Mouse (Mus musculus): ENCODE measurements around the gene Lhfpl2. TPM values are rescaled to one million over a fixed set of nuclear protein-coding genes. Genes with fewer than 3 reads are reported as not detected.

Lhfpl2 gene
- polyA plus RNA-seq, 1 experiment from 2014 or later: 44.2 TPM

DNA sequence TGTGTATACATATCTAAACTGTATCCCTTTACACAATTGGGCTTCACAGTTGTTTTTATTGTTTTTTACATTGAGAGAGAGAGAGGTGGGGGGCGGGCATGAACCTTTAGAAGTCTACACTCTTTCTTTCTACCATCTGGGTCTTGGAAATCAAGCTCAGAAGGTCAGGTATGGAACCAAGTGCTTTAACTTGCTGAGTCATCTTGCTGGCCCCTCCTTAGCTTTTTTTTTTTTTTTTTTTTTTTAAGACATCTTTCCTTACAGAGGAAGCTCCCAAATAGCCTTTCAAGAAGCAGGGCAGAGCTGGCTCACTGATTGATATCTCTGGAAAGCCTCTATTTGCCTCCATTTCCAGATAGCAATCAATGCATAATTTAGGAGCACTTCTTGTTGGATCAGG lies 10.7 kb downstream of the Lhfpl2 start:
- peaks cover 69% of the 10 kb centered on the region for H3K4me1 ChIP-seq (replicated peaks)
- ATAC-seq (ENCODE audit: insufficient number of reproducible peaks, insufficient read depth, low FRiP score, low TSS enrichment, low read depth): no peak
- H3K27ac ChIP-seq: no peak overlapping the region
- H3K9ac ChIP-seq (replicated peaks): no peak overlapping the region
- no peak overlapping the region for H3K4me3 ChIP-seq (replicated peaks)
- no peak overlapping the region for H3K4me2 ChIP-seq
- peaks cover 9% of the 10 kb centered on the region for H3K36me3 ChIP-seq
- H3K27me3 ChIP-seq: peaks cover 5% of the 10 kb centered on the region; the same call in 1 of the 2 replicates
- peaks cover 3% of the 10 kb centered on the region; the same call in 1 of the 2 replicates for H3K9me3 ChIP-seq
- 91% methylated on average over 1 of the region's 1 CpGs for WGBS

DNA sequence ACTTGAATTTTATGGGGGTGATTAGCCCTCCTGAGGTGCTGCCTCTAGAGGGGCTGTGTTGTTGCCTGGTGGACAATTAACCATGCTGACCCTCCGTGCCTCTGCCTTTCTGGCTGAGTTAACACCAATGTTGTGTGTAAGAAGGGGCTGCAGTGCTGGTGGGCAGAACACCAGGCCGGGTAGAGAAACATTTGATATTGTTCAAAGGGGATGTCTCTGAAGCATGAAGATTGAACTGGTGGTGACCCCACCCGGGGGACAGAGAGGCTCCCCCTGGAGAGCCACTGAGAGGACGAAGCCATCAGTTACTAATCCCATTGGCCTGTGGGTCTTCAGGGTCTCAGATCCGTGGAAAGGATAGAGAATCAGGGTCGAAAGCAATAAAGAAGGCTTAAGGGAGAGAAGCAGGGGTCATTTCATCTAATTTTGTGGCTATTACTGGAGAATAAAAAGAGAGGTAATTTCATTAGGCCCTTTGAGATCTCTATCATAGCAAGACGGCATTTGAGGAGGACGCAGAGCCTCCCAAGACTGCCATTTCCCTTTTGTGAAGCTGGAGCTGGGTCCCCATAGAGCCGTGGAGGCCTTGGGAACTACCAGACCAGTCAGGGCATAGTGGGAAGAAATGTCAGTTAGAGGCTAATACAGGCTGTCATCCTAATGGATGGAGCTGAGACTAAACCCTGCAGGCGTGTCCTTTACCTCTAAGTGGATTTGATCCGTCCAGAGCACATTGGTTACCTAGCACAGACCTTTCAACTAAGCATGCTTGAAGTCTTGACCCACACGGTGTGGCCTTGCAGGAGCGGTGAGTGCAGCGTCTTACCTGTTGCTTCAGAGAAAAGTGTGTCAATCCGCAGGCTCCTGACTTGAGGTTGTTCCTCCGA lies 12.1 kb downstream of the Lhfpl2 start:
- Histone ChIP-seq H3K4me3 (replicated peaks) (no peak overlapping the region), H3K36me3 (peaks cover 9% of the 10 kb centered on the region), H3K27ac (no peak overlapping the region), H3K4me2 (no peak overlapping the region), H3K9ac (replicated peaks) (no peak overlapping the region), H3K27me3 (peaks cover 5% of the 10 kb centered on the region; the same call in 1 of the 2 replicates), H3K4me1 (replicated peaks) (peaks cover 69% of the 10 kb centered on the region), H3K9me3 (peaks cover 3% of the 10 kb centered on the region; the same call in 1 of the 2 replicates)
- 51% methylated on average over 16 of the region's 16 CpGs for WGBS
- no peak for ATAC-seq (ENCODE audit: insufficient number of reproducible peaks, insufficient read depth, low FRiP score, low TSS enrichment, low read depth)

DNA sequence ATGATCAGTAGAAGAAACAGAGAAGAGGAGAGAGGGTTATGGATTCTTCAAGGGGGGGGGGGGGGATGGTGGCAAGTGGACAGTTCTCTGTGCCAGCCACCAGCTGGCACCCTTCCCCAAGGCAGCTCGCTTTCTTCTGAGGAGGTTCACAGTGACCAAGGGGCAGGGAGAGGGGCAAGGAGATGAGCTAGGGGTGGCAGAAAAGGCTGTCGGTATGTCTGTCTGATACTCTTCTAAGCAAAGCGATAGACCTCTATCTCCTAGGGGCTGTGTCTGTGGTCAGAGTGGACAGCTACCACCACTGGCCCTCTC lies 12.7 kb downstream of the Lhfpl2 start:
- H3K27ac ChIP-seq: no peak overlapping the region
- H3K4me3 ChIP-seq (replicated peaks): no peak overlapping the region
- peaks cover 68% of the 10 kb centered on the region for H3K4me1 ChIP-seq (replicated peaks)
- peaks cover 9% of the 10 kb centered on the region for H3K36me3 ChIP-seq
- H3K4me2 ChIP-seq: no peak overlapping the region
- 89% methylated on average over 3 of the region's 3 CpGs for WGBS
- H3K27me3 ChIP-seq: peaks cover 5% of the 10 kb centered on the region; the same call in 1 of the 2 replicates
- no peak overlapping the region for H3K9ac ChIP-seq (replicated peaks)
- no peak for ATAC-seq (ENCODE audit: insufficient number of reproducible peaks, insufficient read depth, low FRiP score, low TSS enrichment, low read depth)
- peaks cover 3% of the 10 kb centered on the region; the same call in 1 of the 2 replicates for H3K9me3 ChIP-seq

DNA sequence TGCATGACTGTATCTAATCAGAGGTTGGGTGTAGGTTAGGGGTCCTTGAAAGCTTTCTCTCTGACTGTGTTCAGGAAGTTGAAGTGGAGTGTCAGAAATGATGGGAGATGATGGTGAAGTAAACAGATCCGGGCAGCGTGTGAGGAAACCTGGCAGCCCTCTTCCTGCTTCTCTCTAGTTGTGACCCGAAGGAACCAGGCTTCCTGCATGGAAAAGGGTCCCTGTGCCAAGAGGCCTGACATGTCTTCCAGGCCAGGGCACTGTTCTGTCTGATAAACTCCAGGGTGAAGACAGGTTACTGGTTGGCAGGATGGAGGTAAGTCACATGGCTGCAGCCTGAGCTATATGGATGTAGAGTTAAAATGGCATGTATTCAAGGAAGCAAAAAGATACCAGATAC lies 13.3 kb downstream of the Lhfpl2 start:
- H3K27ac ChIP-seq: no peak overlapping the region
- H3K4me3 ChIP-seq (replicated peaks): no peak overlapping the region
- peaks cover 3% of the 10 kb centered on the region; the same call in 1 of the 2 replicates for H3K9me3 ChIP-seq
- no peak overlapping the region for H3K4me2 ChIP-seq
- 95% methylated on average over 3 of the region's 3 CpGs for WGBS
- no peak for ATAC-seq (ENCODE audit: insufficient number of reproducible peaks, insufficient read depth, low FRiP score, low TSS enrichment, low read depth)
- H3K36me3 ChIP-seq: peaks cover 10% of the 10 kb centered on the region
- H3K9ac ChIP-seq (replicated peaks): no peak overlapping the region
- H3K4me1 ChIP-seq (replicated peaks): peaks cover 68% of the 10 kb centered on the region
- peaks cover 8% of the 10 kb centered on the region for H3K27me3 ChIP-seq

DNA sequence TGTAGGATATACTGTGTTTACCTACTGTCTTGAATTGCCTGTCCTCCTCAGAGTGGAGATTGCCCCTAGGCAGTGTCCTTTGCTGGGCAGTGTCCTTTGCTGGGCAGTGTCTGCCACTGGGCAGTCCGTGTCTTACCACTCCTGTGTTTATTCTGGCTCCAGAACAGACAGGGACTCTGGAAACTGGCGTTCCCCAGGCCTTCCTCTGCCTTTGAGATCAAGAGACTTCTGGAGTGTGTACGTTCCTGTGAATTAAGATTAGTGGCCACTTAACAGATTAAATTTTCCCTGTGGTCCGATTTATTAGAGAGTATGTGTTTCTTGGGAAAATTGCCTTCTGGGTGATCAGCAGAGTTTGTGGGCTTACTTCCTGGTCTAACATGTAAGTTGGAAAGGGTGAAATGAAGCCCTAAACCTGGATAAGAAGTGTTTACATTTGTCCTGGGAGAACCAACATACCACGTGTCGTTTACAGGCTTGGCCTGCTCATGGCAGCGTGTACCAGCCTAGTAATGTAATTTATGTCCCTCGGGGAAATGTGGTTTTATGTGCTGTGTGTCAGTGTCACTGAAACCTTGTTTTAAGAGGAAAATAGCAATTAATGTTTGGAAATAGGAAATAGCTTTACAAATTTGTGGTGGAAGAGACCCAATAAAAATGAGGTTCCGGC lies 15.6 kb downstream of the Lhfpl2 start:
- no peak overlapping the region for H3K4me2 ChIP-seq
- no peak overlapping the region for H3K4me3 ChIP-seq (replicated peaks)
- peak overlapping the region; percentile 46 for H3K27ac ChIP-seq
- no peak; the same call in 1 of the 2 replicates for ATAC-seq (ENCODE audit: insufficient number of reproducible peaks, insufficient read depth, low FRiP score, low TSS enrichment, low read depth)
- peaks cover 12% of the 10 kb centered on the region for H3K27me3 ChIP-seq
- H3K9me3 ChIP-seq: peaks cover 3% of the 10 kb centered on the region; the same call in 1 of the 2 replicates
- 23% methylated on average over 9 of the region's 9 CpGs for WGBS
- H3K9ac ChIP-seq (replicated peaks): no peak overlapping the region
- H3K36me3 ChIP-seq: peaks cover 13% of the 10 kb centered on the region
- H3K4me1 ChIP-seq (replicated peaks): peaks cover 77% of the 10 kb centered on the region

DNA sequence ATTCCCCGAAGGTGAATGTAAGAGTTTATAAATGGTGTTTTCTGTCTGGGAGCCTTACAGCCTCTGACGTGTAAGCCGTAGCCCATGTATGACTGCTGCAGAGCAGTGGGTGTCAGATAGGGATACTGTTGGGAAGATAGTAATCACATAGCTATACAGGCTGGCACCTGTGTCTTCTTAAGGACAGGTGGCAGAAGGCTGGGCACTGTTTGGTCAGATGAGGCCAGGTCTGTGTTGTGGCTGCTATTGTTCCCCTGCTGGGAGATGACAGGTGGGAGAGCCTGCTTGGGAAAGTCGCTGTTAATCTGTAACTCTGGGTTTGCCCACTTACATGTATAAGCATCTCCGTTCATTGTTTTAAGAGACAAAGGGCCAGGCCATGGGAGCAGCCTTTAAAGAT lies 16.1 kb downstream of the Lhfpl2 start:
- no peak for ATAC-seq (ENCODE audit: insufficient number of reproducible peaks, insufficient read depth, low FRiP score, low TSS enrichment, low read depth)
- Histone ChIP-seq H3K9ac (replicated peaks) (no peak overlapping the region), H3K27ac (peak overlapping the region; percentile 41; the same call in 1 of the 2 replicates), H3K9me3 (peaks cover 3% of the 10 kb centered on the region; the same call in 1 of the 2 replicates), H3K4me1 (replicated peaks) (peaks cover 75% of the 10 kb centered on the region), H3K27me3 (peaks cover 12% of the 10 kb centered on the region), H3K4me3 (replicated peaks) (no peak overlapping the region), H3K36me3 (peaks cover 13% of the 10 kb centered on the region), H3K4me2 (no peak overlapping the region)
- WGBS: 49% methylated on average over 5 of the region's 5 CpGs

DNA sequence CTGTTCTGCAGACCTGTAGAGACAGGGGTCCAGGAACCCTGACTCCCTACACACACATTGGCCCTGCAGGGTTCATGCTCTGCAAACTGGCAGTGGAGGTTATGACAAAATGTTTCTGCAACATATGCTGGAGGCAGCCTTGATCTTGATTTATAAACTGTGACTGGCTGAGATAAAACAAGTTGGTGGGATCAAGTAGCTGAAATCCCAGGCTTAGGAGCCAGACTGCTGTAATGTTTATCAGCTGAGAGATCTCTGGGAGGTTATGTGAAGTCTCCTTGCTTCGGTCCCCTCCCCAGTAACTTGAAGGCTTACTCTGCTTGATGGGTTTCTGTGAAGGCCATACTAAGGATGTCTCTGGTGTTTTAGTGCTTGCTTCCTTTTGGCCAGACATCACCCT lies 17.6 kb downstream of the Lhfpl2 start:
- peaks cover 25% of the 10 kb centered on the region for H3K36me3 ChIP-seq
- H3K4me3 ChIP-seq (replicated peaks): no peak overlapping the region
- peaks cover 7% of the 10 kb centered on the region for H3K27me3 ChIP-seq
- no peak overlapping the region for H3K9ac ChIP-seq (replicated peaks)
- H3K4me1 ChIP-seq (replicated peaks): peaks cover 66% of the 10 kb centered on the region
- no peak for ATAC-seq (ENCODE audit: insufficient number of reproducible peaks, insufficient read depth, low FRiP score, low TSS enrichment, low read depth)
- no peak overlapping the region for H3K27ac ChIP-seq
- H3K4me2 ChIP-seq: no peak overlapping the region
- H3K9me3 ChIP-seq: peaks cover 3% of the 10 kb centered on the region; the same call in 1 of the 2 replicates
- WGBS: 22% methylated on average over 1 of the region's 1 CpGs

DNA sequence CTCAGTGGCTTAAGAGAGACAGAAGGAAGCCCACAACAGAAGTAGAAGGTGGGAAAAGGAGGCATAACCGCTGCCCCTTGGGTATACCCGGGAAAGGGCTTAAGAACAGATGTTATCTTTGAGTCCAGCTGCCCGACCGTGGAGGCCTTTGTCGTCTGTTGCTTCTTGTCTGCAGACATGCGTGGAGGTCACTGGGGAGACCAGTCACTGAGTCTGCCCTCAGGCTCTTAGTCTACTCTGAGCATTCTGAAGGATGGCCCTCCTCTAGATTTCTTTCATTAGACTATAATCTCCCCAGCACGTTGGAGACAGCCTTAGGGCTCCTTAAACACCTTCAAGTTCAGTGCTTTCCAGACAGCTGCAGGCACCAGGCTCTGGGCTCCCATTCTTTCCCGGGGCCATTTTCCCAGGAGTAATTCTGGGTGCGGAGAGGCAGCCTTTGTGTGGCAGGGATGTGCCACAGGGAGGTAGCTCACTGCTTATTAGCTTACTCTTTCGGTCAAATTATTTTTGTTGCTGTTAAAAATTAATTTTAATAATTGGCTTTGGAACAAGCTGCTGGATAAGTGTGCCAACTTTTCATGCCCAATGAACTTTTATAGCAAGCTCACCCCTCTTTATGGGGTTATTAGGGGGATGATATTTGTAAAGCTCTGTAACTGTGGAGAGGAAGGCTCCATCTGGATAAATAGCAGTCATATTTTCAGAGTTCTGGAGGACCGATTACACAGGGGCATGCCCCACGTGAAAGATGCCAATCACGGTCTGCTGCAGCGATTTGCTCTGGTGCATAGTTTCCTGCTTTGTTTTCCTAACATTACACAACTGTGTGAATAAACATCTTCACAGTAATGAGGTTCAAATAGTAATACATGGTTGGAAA lies 19.8 kb downstream of the Lhfpl2 start:
- no peak overlapping the region for H3K4me3 ChIP-seq (replicated peaks)
- H3K27ac ChIP-seq: no peak overlapping the region
- peaks cover 53% of the 10 kb centered on the region for H3K4me1 ChIP-seq (replicated peaks)
- H3K27me3 ChIP-seq: peaks cover 10% of the 10 kb centered on the region
- 36% methylated on average over 14 of the region's 14 CpGs for WGBS
- H3K9ac ChIP-seq (replicated peaks): no peak overlapping the region
- H3K9me3 ChIP-seq: no peaks in the 10 kb centered on the region
- no peak for ATAC-seq (ENCODE audit: insufficient number of reproducible peaks, insufficient read depth, low FRiP score, low TSS enrichment, low read depth)
- H3K4me2 ChIP-seq: no peak overlapping the region
- peaks cover 16% of the 10 kb centered on the region; the same call in 1 of the 2 replicates for H3K36me3 ChIP-seq

DNA sequence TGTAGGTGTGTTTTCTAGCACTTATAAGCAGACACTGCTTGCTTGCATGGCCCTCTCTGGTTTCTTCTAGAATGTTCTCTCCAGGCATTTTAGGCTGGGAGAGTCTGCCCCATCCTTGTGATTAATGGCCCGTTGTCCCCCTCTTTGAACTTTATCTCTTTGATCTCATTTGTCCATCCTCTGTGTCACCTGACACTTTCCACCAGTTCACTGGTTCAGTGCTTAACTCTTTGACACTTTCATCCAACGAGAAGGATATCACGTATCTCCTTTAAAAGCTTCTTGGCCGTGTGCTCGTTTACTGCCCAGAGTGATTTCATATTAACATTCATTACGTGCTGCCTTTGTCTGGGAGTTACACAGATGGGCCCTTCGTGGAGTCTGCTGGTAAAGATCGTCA lies 25.6 kb downstream of the Lhfpl2 start:
- ATAC-seq (ENCODE audit: insufficient number of reproducible peaks, insufficient read depth, low FRiP score, low TSS enrichment, low read depth): no peak
- no peak overlapping the region for H3K27ac ChIP-seq
- H3K4me2 ChIP-seq: no peak overlapping the region
- H3K4me1 ChIP-seq (replicated peaks): peaks cover 27% of the 10 kb centered on the region
- H3K36me3 ChIP-seq: peaks cover 18% of the 10 kb centered on the region; the same call in 1 of the 2 replicates
- H3K4me3 ChIP-seq (replicated peaks): no peak overlapping the region
- whole genome bisulfite sequencing: 17% methylated on average over 8 of the region's 8 CpGs
- no peak overlapping the region for H3K9ac ChIP-seq (replicated peaks)
- no peaks in the 10 kb centered on the region for H3K9me3 ChIP-seq
- H3K27me3 ChIP-seq: peaks cover 4% of the 10 kb centered on the region; the same call in 1 of the 2 replicates

DNA sequence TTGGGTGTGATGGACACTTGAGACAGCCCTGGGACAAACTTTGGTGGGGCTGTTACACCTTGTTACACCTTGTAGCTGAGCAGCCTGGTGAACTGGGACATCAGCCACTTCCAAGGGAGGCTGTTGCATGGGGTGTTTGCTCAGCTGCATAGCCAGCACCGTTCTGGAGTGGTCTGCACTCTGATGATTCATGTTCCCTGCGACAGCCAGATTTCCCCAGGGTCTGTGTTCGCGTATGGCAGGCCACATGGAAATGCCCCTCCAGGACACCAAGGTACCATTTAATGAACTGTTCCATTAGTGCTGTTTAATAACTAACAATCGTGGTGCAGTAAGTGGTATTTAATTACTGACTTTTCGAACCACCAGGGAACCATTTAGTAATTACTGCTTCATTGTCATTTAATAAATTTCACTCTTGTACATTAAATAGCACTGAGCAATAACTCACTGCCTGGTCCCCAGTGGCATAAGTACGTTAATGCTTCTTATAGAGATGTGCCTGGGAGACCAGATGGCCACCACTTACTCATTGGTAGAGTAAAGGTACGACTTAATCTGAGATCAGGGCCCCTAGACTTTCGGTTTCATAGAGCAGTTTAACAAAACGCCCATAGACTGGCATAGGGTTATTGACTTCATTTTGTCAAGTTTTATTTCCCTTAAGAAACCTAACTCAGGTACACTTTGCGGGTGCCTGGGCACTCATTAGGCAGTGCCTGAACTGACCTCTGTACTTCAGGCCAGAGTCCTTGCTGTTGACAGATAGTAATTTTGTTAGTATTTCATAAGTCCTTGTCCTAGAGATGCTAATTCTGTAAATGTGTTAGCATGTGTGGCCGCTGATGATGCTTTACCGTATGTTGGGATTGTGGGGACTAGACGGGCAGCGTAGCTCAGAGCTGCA lies 26.9 kb downstream of the Lhfpl2 start:
- H3K9me3 ChIP-seq: 0 out of 2 replicates have a peak, but pooled peaks cover 3% of the 10 kb centered on the region
- peaks cover 27% of the 10 kb centered on the region for H3K4me1 ChIP-seq (replicated peaks)
- H3K4me2 ChIP-seq: no peak overlapping the region
- H3K4me3 ChIP-seq (replicated peaks): no peak overlapping the region
- 0 out of 2 replicates have a peak, but pooled peaks cover 4% of the 10 kb centered on the region for H3K27me3 ChIP-seq
- 44% methylated on average over 15 of the region's 15 CpGs for WGBS
- H3K36me3 ChIP-seq: peaks cover 11% of the 10 kb centered on the region; the same call in 1 of the 2 replicates
- H3K9ac ChIP-seq (replicated peaks): no peak overlapping the region
- no peak for ATAC-seq (ENCODE audit: insufficient number of reproducible peaks, insufficient read depth, low FRiP score, low TSS enrichment, low read depth)
- H3K27ac ChIP-seq: no peak overlapping the region
